Mouse (Mus musculus) bone marrow, adult 2 months (tissue): ENCODE results near the gene Tcta.

Experiments used
- CTCF ChIP-seq: fragments of 200-500 bp; IDR thresholded peaks from 2 replicates; pipeline ENCODE4 v1.5.1; 2011; ENCODE audit warnings: low read length, control low read depth; ENCODE audit not compliant: control insufficient read depth, insufficient read depth
- POLR2A ChIP-seq: fragments of 200-500 bp; IDR thresholded peaks from 2 replicates; pipeline ENCODE4 v1.6.1; 2011; ENCODE audit warnings: low read depth, mild to moderate bottlenecking, control low read depth, low read length, borderline replicate concordance; ENCODE audit not compliant: control insufficient read depth

DNA sequence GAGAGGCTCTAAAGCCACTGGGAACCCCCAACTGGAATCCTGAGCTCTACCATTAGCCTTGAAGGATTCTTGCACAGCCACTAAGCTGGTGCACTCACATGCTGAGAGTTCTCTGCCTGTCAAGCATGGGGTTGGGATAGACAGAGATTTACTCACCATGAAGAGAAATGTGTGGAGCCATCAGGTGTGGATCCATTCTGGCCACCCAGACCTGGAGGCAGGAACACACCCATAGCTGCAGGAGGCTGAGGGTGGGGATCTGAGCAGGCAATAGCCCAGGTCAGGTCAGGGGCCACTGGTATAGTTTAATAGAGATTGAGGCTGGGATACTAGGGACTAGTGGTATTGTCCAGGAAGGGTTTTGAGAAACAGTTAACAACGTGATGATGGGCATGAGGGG, 790 bp downstream of the Tcta start:
- TF ChIP-seq CTCF (no peak), POLR2A (no peak)
